Mouse (Mus musculus) ES-E14 (cell line): Measurements from ENCODE around the gene Psmd7. TPM values are rescaled to one million over a fixed set of nuclear protein-coding genes. Genes with fewer than 3 reads are reported as not detected.
A peak's percentile ranks its signal among the peaks of the same experiment; 100 is the strongest.

Experiments used
- DNase-seq: peaks from one replicate; pipeline ENCODE4 v3.0.0-alpha.2; 2013; ENCODE audit warnings: low read depth, low spot score
- H3K27ac ChIP-seq: 2 replicates; pipeline ENCODE4 v1.5.1; 2012; ENCODE audit warnings: low read depth, mild to moderate bottlenecking, low read length, moderate library complexity, mixed read lengths; ENCODE audit not compliant: poor library complexity, insufficient read depth, severe bottlenecking
- H3K36me3 ChIP-seq: 2 replicates; pipeline ENCODE4 v1.6.1; 2012; ENCODE audit warnings: mild to moderate bottlenecking, low read length, moderate library complexity, mixed read lengths; ENCODE audit not compliant: control insufficient read depth, poor library complexity, insufficient read depth, severe bottlenecking
- H3K4me1 ChIP-seq, 2 experiments: fragments of 150-350 bp in 1 of 2; sonication (generic) in 1 of 2; 2 replicates each; pipeline ENCODE4 v1.6.1; 2012; ENCODE audit warnings: low read length in 2 of 2, mild to moderate bottlenecking in 1 of 2, mixed read lengths in 1 of 2; ENCODE audit not compliant: control insufficient read depth in 2 of 2, insufficient read depth in 2 of 2, poor library complexity in 1 of 2
- H3K4me3 ChIP-seq, 2 experiments: fragments of 150-350 bp in 1 of 2; sonication (generic) in 1 of 2; 2 replicates each; pipeline ENCODE4 v1.5.1; 2012; ENCODE audit warnings: low read length in 2 of 2, low read depth in 1 of 2, mild to moderate bottlenecking in 1 of 2, mixed read lengths in 1 of 2; ENCODE audit not compliant: insufficient read depth in 1 of 2, poor library complexity in 1 of 2, severe bottlenecking in 1 of 2
- H3K9ac ChIP-seq: 2 replicates; pipeline ENCODE4 v1.6.1; 2012; ENCODE audit warnings: low read depth, mild to moderate bottlenecking, low read length, mixed read lengths; ENCODE audit not compliant: poor library complexity, insufficient read depth, severe bottlenecking
- H3K9me3 ChIP-seq: fragments of 150-350 bp; sonication (generic); 2 replicates; pipeline ENCODE4 v1.6.1; 2012; ENCODE audit warnings: low read depth, mild to moderate bottlenecking, low read length; ENCODE audit not compliant: control insufficient read depth, insufficient read depth
- CHD2 ChIP-seq: IDR thresholded peaks from 2 replicates; pipeline ENCODE4 v1.6.1; 2014; ENCODE audit warnings: mild to moderate bottlenecking, low read depth, low read length, inconsistent platforms
- HCFC1 ChIP-seq: IDR thresholded peaks from 2 replicates; pipeline ENCODE4 v1.6.1; 2012; ENCODE audit warnings: low read length, inconsistent platforms, borderline replicate concordance; ENCODE audit not compliant: insufficient read depth
- MAFK ChIP-seq: IDR thresholded peaks from 2 replicates; pipeline ENCODE4 v1.6.1; 2014; ENCODE audit warnings: mild to moderate bottlenecking, low read depth, low read length, inconsistent platforms; ENCODE audit not compliant: insufficient read depth
- ZC3H11A ChIP-seq: IDR thresholded peaks from 2 replicates; pipeline ENCODE4 v1.6.1; 2012; ENCODE audit warnings: low read depth, mild to moderate bottlenecking, inconsistent platforms, low read length, borderline replicate concordance
- ZNF384 ChIP-seq: IDR thresholded peaks from 2 replicates; pipeline ENCODE4 v1.6.1; 2012; ENCODE audit warnings: low read depth, low read length, inconsistent platforms
- in situ Hi-C, 2 experiments: fragments of 600-800 bp; cut with MboI; formaldehyde crosslinking; loops; one replicate each; pipeline ENCODE4 v1.15.1; 2025; ENCODE audit warnings: low sequenced_read_pairs in 2 of 2, inconsistent platforms in 1 of 2; ENCODE audit not compliant: unreplicated experiment in 2 of 2
- total RNA-seq: library from RNA; depleted of rRNA; stranded (reverse); fragments of 300-350 nt; gene quantifications from 2 replicates; pipeline ENCODE4 v1.2.3, GENCODE M21; 2012

The Psmd7 gene
- total RNA-seq, 1 experiment = 150 TPM

DNA sequence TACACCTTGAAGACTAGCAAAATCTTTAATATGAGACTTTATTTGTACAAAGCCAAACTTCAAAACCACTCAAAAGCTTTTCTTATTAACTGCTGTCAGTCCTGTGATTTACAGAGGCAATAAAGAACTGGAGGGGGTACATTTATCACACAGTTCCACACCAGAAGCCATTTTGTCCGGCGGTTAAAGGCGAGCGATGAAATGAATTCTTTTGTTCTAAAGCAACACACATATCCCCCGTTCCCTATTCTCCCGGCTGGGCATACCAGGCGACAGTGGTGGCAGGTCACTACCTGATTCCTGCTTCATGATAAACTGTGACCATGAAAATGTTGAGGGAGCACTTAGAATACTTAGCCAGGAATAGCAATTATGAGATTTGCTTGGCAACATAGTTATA, 20.5 kb upstream of the Psmd7 start:
- TF ChIP-seq MAFK (no peak), ZC3H11A (no peak), HCFC1 (no peak), ZNF384 (no peak), CHD2 (no peak)
- H3K9me3 ChIP-seq = no peaks in the 10 kb centered on the region
- no peak overlapping the region for H3K4me3 ChIP-seq
- no peak for DNase-seq
- no peak overlapping the region for H3K27ac ChIP-seq
- in situ Hi-C loops = no loop called here
- H3K9ac ChIP-seq = no peak overlapping the region
- H3K36me3 ChIP-seq = no peaks in the 10 kb centered on the region
- peaks cover 0 to 3% of the 10 kb centered on the region in 2 experiments; a peak in 1 of 4 replicates for H3K4me1 ChIP-seq

DNA sequence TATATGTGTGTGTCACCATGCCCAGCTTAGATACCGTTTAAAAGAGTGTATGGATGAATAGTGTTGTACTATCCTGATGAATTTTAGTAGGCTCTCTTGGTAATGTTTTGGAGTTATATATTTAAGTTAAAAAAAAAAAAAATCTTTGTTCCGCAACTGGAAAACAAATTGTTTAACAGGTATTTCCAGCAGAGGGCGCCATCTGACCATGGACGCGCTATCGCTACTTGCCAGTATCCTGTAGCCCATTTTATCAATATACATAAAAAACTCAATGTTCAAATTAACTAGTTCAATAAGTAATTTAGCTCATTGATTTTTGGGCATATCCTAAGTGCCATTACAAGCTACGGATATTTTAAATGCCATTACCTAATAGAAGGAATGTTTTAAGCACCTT, 14.8 kb upstream of the Psmd7 start:
- in situ Hi-C loops = no loop called here
- Histone ChIP-seq H3K27ac (no peak overlapping the region), H3K9ac (no peak overlapping the region), H3K4me3 (no peak overlapping the region), H3K36me3 (no peaks in the 10 kb centered on the region), H3K9me3 (no peaks in the 10 kb centered on the region), H3K4me1 (peaks cover 0 to under 1% of the 10 kb centered on the region in 2 experiments; a peak in 1 of 4 replicates)
- no peak for TF ChIP-seq ZC3H11A
- TF ChIP-seq ZNF384 = peak; percentile 93
- DNase-seq = no peak

DNA sequence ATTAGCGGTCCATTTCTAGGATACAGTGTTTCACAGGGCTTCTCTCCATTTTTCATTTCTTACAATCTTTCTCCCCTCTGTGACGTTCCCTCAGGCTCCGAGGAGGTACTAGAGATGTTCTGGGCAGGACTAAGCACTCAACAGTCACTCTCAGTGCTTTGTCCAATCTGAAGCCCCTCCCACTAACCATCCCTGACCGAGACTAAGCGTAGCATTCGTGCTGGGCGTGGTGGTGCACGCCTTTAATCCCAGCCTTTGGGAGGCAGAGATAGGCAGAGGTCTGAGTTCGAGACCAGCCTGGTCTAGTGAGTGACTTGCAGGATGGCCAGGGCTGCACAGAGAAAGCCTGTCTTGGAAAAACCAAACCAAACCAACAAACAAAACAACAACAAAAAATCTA, 11.4 kb upstream of the Psmd7 start:
- Histone ChIP-seq H3K4me3 (no peak overlapping the region), H3K27ac (no peak overlapping the region), H3K9me3 (no peaks in the 10 kb centered on the region), H3K4me1 (peaks cover 0 to 2% of the 10 kb centered on the region in 2 experiments; a peak in 1 of 4 replicates), H3K9ac (no peak overlapping the region), H3K36me3 (no peaks in the 10 kb centered on the region)
- in situ Hi-C loops = no loop called here
- DNase-seq = no peak
- no peak for TF ChIP-seq MAFK
- no peak for TF ChIP-seq ZC3H11A
- TF ChIP-seq CHD2 = no peak
- TF ChIP-seq HCFC1 = no peak
- no peak for TF ChIP-seq ZNF384

DNA sequence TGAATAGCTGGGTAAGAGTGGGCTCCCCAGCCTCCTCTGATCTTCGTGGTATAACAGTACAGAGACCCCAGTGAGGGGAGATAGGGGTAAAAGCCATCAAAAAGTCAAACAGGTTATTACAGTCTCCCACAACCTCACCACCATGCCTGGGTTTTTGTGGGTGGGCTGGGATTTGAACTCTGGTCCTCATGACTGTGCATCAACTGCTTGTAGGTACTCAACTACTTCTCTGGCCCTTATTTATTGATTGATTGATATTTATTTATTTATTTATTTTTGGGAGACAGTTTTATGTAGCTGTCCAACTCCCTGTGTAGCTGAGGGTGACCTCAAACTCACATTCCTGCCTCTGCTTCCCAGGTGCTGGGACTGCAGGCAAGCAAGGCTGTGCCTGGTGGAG, 9.5 kb upstream of the Psmd7 start:
- H3K36me3 ChIP-seq = no peaks in the 10 kb centered on the region
- H3K4me3 ChIP-seq = no peak overlapping the region
- no peak for DNase-seq
- in situ Hi-C loops = no loop called here
- no peak overlapping the region for H3K9ac ChIP-seq
- TF ChIP-seq ZC3H11A (no peak), HCFC1 (no peak), CHD2 (no peak)
- peaks cover 0 to 8% of the 10 kb centered on the region in 2 experiments; a peak in 2 of 4 replicates for H3K4me1 ChIP-seq
- H3K27ac ChIP-seq = no peak overlapping the region
- no peaks in the 10 kb centered on the region for H3K9me3 ChIP-seq

DNA sequence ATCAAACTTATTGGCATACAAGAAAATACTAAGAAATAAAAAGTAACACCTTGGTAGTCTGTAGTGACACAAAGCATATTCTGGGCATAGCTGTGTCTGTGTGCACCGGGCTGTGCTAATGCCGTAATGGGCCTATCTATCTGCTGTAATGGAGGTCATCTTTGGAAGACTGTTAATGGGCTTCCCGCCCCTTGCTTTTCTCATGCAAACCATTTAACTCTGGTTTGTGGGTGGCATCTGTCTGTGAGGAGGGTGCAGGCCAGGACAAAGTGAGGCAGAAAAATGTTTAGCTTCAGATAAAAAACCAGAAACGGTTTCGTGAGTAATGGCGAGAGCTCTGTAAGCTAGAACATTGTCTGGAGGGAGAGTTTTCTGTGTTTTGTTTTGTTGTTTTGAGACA, 6.6 kb upstream of the Psmd7 start:
- TF ChIP-seq HCFC1 (no peak), ZNF384 (0 out of 2 replicates have a peak, but pooled peaks have one; percentile 4), ZC3H11A (no peak)
- H3K9ac ChIP-seq = no peak overlapping the region
- H3K9me3 ChIP-seq = no peaks in the 10 kb centered on the region
- peak; percentile 74 for DNase-seq
- peaks cover 0 to 8% of the 10 kb centered on the region in 2 experiments; a peak in 2 of 4 replicates for H3K4me1 ChIP-seq
- peak overlapping the region; percentile 41; the same call in 1 of the 2 replicates for H3K27ac ChIP-seq
- no peak overlapping the region for H3K4me3 ChIP-seq
- in situ Hi-C loops = no loop called here
- H3K36me3 ChIP-seq = no peaks in the 10 kb centered on the region
